In the genomic region with DNA sequence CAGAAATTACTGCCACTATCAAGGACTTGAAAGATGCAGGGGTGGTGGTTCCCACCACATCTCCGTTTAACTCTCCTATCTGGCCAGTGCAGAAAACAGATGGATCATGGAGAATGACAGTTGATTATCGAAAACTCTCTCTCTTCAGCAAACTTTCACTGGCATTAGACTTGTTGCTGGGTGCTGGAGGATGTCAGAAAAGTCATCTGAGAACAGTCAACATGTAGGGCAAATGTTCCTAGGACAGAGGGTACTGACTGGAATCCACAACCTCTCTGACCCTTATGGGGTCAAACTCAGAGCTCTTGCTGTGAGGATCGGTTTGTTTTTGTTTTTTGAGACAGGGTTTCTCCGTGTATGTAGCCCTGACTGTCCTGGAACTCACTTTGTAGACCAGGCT, we compare ENCODE assay signal across 8 mouse cellular contexts. TPM values are rescaled to one million over a fixed set of nuclear protein-coding genes. Genes with fewer than 3 reads are reported as not detected.
A peak's percentile ranks its signal among the peaks of the same experiment; 100 is the strongest.
DNase-seq lines count a peak whose midpoint lies in the region; ATAC-seq and TF ChIP-seq lines count a peak whose summit lies in the region.
"Not testable (repeated sequence)": the region's sequence is repeated elsewhere in the genome, so short reads cannot be mapped to it uniquely, and the experiment has no call there.

No protein-coding gene starts in this region.

- H3K9ac ChIP-seq in heart, embryonic 11.5 days (ENCODE audit: low read depth, low read length): peak overlapping the region; percentile 94; the same call in 1 of the 2 replicates
- H3K9ac ChIP-seq in hindbrain, embryonic 16.5 days (ENCODE audit: low read depth, low read length): peak overlapping the region; percentile 71; the same call in 1 of the 2 replicates
- peak overlapping the region; percentile 85 for H3K9ac ChIP-seq in liver, embryonic 16.5 days (ENCODE audit: low read depth, low read length)
- H3K9ac ChIP-seq in midbrain, embryonic 14.5 days (replicated peaks; ENCODE audit: low read length): peak overlapping the region; percentile 98
- H3K9ac ChIP-seq in stomach, embryonic 14.5 days (replicated peaks; ENCODE audit: low read depth, low read length): not testable (repeated sequence)

- intact Hi-C loops in left cerebral cortex, adult 2 months (cut with DNase I): not testable (repeated sequence)

- H3K27me3 ChIP-seq in erythroblast, embryonic 14.5 days (ENCODE audit: control insufficient read depth); heart, embryonic 11.5 days (ENCODE audit: control insufficient read depth, insufficient read depth, low read length); hindbrain, embryonic 16.5 days (replicated peaks; ENCODE audit: control insufficient read depth, insufficient read depth, low read length); liver, embryonic 16.5 days (ENCODE audit: control insufficient read depth, insufficient read depth, low read depth, low read length); midbrain, embryonic 14.5 days (ENCODE audit: control insufficient read depth, insufficient read depth, low read length); stomach, embryonic 14.5 days (ENCODE audit: control insufficient read depth, insufficient read depth, low read length): not testable (repeated sequence)

- H3K4me3 ChIP-seq in bone marrow macrophage, adult 2 months (ENCODE audit: insufficient read depth, low read length): peak overlapping the region; percentile 93
- peak overlapping the region; percentile 98 for H3K4me3 ChIP-seq in erythroblast, embryonic 14.5 days (replicated peaks)
- peak overlapping the region; percentile 76 for H3K4me3 ChIP-seq in heart, embryonic 11.5 days (ENCODE audit: low read depth, low read length)
- peak overlapping the region; percentile 96; the same call in 1 of the 2 replicates for H3K4me3 ChIP-seq in hindbrain, embryonic 16.5 days (ENCODE audit: low read length)
- not testable (repeated sequence) for H3K4me3 ChIP-seq in left cerebral cortex, adult 2 months
- peak overlapping the region; percentile 84 for H3K4me3 ChIP-seq in liver, embryonic 16.5 days (ENCODE audit: low read depth, low read length)
- peak overlapping the region; percentile 96 for H3K4me3 ChIP-seq in midbrain, embryonic 14.5 days (replicated peaks; ENCODE audit: low read depth, low read length)
- H3K4me3 ChIP-seq in stomach, embryonic 14.5 days (ENCODE audit: low read depth, low read length): peak overlapping the region; percentile 70

- DNase-seq in left cerebral cortex, adult 2 months (ENCODE audit: extremely low spot score in 1 of 2, low spot score in 2 of 2); midbrain, embryonic 14.5 days: not testable (repeated sequence)

- not testable (repeated sequence) for TF ChIP-seq POLR2A in bone marrow macrophage, adult 2 months (IDR thresholded peaks at IDR 0.05; ENCODE audit: borderline replicate concordance, low read depth, low read length)

- not testable (repeated sequence) for ATAC-seq in heart, embryonic 11.5 days (replicated peaks; ENCODE audit: insufficient number of reproducible peaks, low FRiP score, low TSS enrichment); hindbrain, embryonic 16.5 days; liver, embryonic 16.5 days (ENCODE audit: low read depth); midbrain, embryonic 14.5 days (ENCODE audit: low FRiP score, low TSS enrichment); stomach, embryonic 14.5 days (ENCODE audit: insufficient number of reproducible peaks, insufficient read depth, low FRiP score, low read depth)

- not testable (repeated sequence) for TF ChIP-seq CTCF in bone marrow macrophage, adult 2 months (IDR thresholded peaks at IDR 0.05; ENCODE audit: low read depth, low read length); left cerebral cortex, adult 2 months (IDR thresholded peaks at IDR 0.05)

- H3K9me3 ChIP-seq in erythroblast, embryonic 14.5 days (ENCODE audit: control insufficient read depth, low read length); heart, embryonic 11.5 days (replicated peaks; ENCODE audit: control insufficient read depth, low read length); hindbrain, embryonic 16.5 days (ENCODE audit: control insufficient read depth, low read length); liver, embryonic 16.5 days (replicated peaks; ENCODE audit: control insufficient read depth, low read length); midbrain, embryonic 14.5 days (ENCODE audit: control insufficient read depth, low read length); stomach, embryonic 14.5 days (ENCODE audit: control insufficient read depth, low read depth, low read length): not testable (repeated sequence)

- H3K4me2 ChIP-seq in heart, embryonic 11.5 days: peak overlapping the region; percentile 74
- H3K4me2 ChIP-seq in hindbrain, embryonic 16.5 days (ENCODE audit: low read length): peak overlapping the region; percentile 58
- peak overlapping the region; percentile 73 for H3K4me2 ChIP-seq in liver, embryonic 16.5 days (ENCODE audit: low read depth, low read length)
- H3K4me2 ChIP-seq in midbrain, embryonic 14.5 days (ENCODE audit: low read length): peak overlapping the region; percentile 63
- H3K4me2 ChIP-seq in stomach, embryonic 14.5 days (replicated peaks; ENCODE audit: low read depth, low read length): peak overlapping the region; percentile 64

- H3K36me3 ChIP-seq in erythroblast, embryonic 14.5 days (ENCODE audit: control insufficient read depth): peaks cover 39% of the 10 kb centered on the region
- H3K36me3 ChIP-seq in heart, embryonic 11.5 days (ENCODE audit: control insufficient read depth, insufficient read depth, low read length); hindbrain, embryonic 16.5 days (ENCODE audit: control insufficient read depth, insufficient read depth, low read length); liver, embryonic 16.5 days (ENCODE audit: control insufficient read depth, insufficient read depth); midbrain, embryonic 14.5 days (ENCODE audit: control insufficient read depth, insufficient read depth, low read length); stomach, embryonic 14.5 days (ENCODE audit: control insufficient read depth, insufficient read depth, low read length): not testable (repeated sequence)

- not testable (repeated sequence) for H3K4me1 ChIP-seq in bone marrow macrophage, adult 2 months (ENCODE audit: control insufficient read depth, insufficient read depth, low read length); heart, embryonic 11.5 days (ENCODE audit: control insufficient read depth, insufficient read depth, low read length)
- H3K4me1 ChIP-seq in erythroblast, embryonic 14.5 days (ENCODE audit: control insufficient read depth): peaks cover 66% of the 10 kb centered on the region
- H3K4me1 ChIP-seq in hindbrain, embryonic 16.5 days (ENCODE audit: control insufficient read depth, insufficient read depth, low read depth, low read length): peaks cover 12% of the 10 kb centered on the region
- H3K4me1 ChIP-seq in liver, embryonic 16.5 days (ENCODE audit: control insufficient read depth, low read depth, low read length): peaks cover 43% of the 10 kb centered on the region
- peaks cover 16% of the 10 kb centered on the region for H3K4me1 ChIP-seq in midbrain, embryonic 14.5 days (ENCODE audit: control insufficient read depth, insufficient read depth, low read length)
- H3K4me1 ChIP-seq in stomach, embryonic 14.5 days (ENCODE audit: control insufficient read depth, insufficient read depth, low read length): peaks cover 10% of the 10 kb centered on the region; the same call in 1 of the 2 replicates

- H3K27ac ChIP-seq in bone marrow macrophage, adult 2 months (ENCODE audit: insufficient read depth, low read depth, low read length): peak overlapping the region; percentile 73; the same call in 1 of the 2 replicates
- peak overlapping the region; percentile 88 for H3K27ac ChIP-seq in heart, embryonic 11.5 days (ENCODE audit: low read depth, low read length)
- peak overlapping the region; percentile 79 for H3K27ac ChIP-seq in hindbrain, embryonic 16.5 days (ENCODE audit: low read depth, low read length)
- H3K27ac ChIP-seq in left cerebral cortex, adult 2 months: peak overlapping the region; percentile 98; the same call in 1 of the 2 replicates
- peak overlapping the region; percentile 100 for H3K27ac ChIP-seq in liver, embryonic 16.5 days (ENCODE audit: low read length)
- H3K27ac ChIP-seq in midbrain, embryonic 14.5 days (replicated peaks; ENCODE audit: low read depth, low read length): peak overlapping the region; percentile 96
- H3K27ac ChIP-seq in stomach, embryonic 14.5 days (ENCODE audit: low read length): peak overlapping the region; percentile 66; the same call in 1 of the 2 replicates

- 46% methylated on average over 4 of the region's 4 CpGs for WGBS in heart, embryonic 11.5 days (ENCODE audit: insufficient replicate concordance)
- 68% methylated on average over 4 of the region's 4 CpGs for WGBS in hindbrain, embryonic 16.5 days
- WGBS in liver, embryonic 16.5 days (ENCODE audit: insufficient replicate concordance): 13% methylated on average over 3 of the region's 4 CpGs
- 51% methylated on average over 4 of the region's 4 CpGs for WGBS in midbrain, embryonic 14.5 days
- WGBS in stomach, embryonic 14.5 days: 30% methylated on average over 3 of the region's 4 CpGs

RNA-seq across cellular contexts. Expression of gene Add1, which starts 0.9 kb away (rescaled TPM):
- polyA plus RNA-seq in bone marrow macrophage, adult 2 months (2012; ENCODE audit: insufficient read depth, insufficient read length, missing spikeins): 120 and 122 TPM in 2 replicates
- 106 and 113 TPM in 2 replicates for polyA plus RNA-seq in erythroblast, embryonic 14.5 days (2012)
- 166 and 173 TPM in 2 replicates for polyA plus RNA-seq in heart, embryonic 11.5 days (2014; fragmentation: Nextera tagmentation; extraction: Ambion mirVana)
- 224 and 241 TPM in 2 replicates for polyA plus RNA-seq in hindbrain, embryonic 16.5 days (2015; fragmentation: Nextera tagmentation; extraction: Ambion mirVana)
- 100 to 1,000 TPM; 409 to 413 TPM for total RNA-seq in left cerebral cortex, adult 2 months (2021)
- polyA plus RNA-seq in liver, embryonic 16.5 days (2015; fragmentation: Nextera tagmentation; extraction: Ambion mirVana): 122 and 133 TPM in 2 replicates
- polyA plus RNA-seq in midbrain, embryonic 14.5 days (2014; fragmentation: Nextera tagmentation; extraction: Ambion mirVana): 204 and 221 TPM in 2 replicates
- polyA plus RNA-seq in stomach, embryonic 14.5 days (2014; fragmentation: Nextera tagmentation; extraction: Ambion mirVana): 193 and 196 TPM in 2 replicates

RNA-seq across cellular contexts. Expression of gene Sh3bp2, which starts 46.9 kb away (rescaled TPM):
- polyA plus RNA-seq in bone marrow macrophage, adult 2 months (2012; ENCODE audit: insufficient read depth, insufficient read length, missing spikeins): 129 and 132 TPM in 2 replicates
- 0.26 and 0.44 TPM in 2 replicates for polyA plus RNA-seq in erythroblast, embryonic 14.5 days (2012)
- polyA plus RNA-seq in heart, embryonic 11.5 days (2014; fragmentation: Nextera tagmentation; extraction: Ambion mirVana): 4.2 and 5.2 TPM in 2 replicates
- 17.1 and 25.5 TPM in 2 replicates for polyA plus RNA-seq in hindbrain, embryonic 16.5 days (2015; fragmentation: Nextera tagmentation; extraction: Ambion mirVana)
- total RNA-seq in left cerebral cortex, adult 2 months (2021): 1 to 10 TPM; 3.4 to 3.9 TPM
- polyA plus RNA-seq in liver, embryonic 16.5 days (2015; fragmentation: Nextera tagmentation; extraction: Ambion mirVana): 6.5 and 6.8 TPM in 2 replicates
- polyA plus RNA-seq in midbrain, embryonic 14.5 days (2014; fragmentation: Nextera tagmentation; extraction: Ambion mirVana): 21.7 and 30.6 TPM in 2 replicates
- 8.5 and 9.4 TPM in 2 replicates for polyA plus RNA-seq in stomach, embryonic 14.5 days (2014; fragmentation: Nextera tagmentation; extraction: Ambion mirVana)

RNA-seq across cellular contexts. Expression of gene Tnip2, which starts 58.8 kb away (rescaled TPM):
- 34.2 and 43.9 TPM in 2 replicates for polyA plus RNA-seq in bone marrow macrophage, adult 2 months (2012; ENCODE audit: insufficient read depth, insufficient read length, missing spikeins)
- 0.11 TPM in 1 of 2 replicates, not detected in the other for polyA plus RNA-seq in erythroblast, embryonic 14.5 days (2012)
- polyA plus RNA-seq in heart, embryonic 11.5 days (2014; fragmentation: Nextera tagmentation; extraction: Ambion mirVana): 12.7 and 14.2 TPM in 2 replicates
- 15.1 and 15.4 TPM in 2 replicates for polyA plus RNA-seq in hindbrain, embryonic 16.5 days (2015; fragmentation: Nextera tagmentation; extraction: Ambion mirVana)
- total RNA-seq in left cerebral cortex, adult 2 months (2021): 10 to 100 TPM; 20.2 to 21.8 TPM
- polyA plus RNA-seq in liver, embryonic 16.5 days (2015; fragmentation: Nextera tagmentation; extraction: Ambion mirVana): 6.2 and 6.3 TPM in 2 replicates
- polyA plus RNA-seq in midbrain, embryonic 14.5 days (2014; fragmentation: Nextera tagmentation; extraction: Ambion mirVana): 5.9 and 6.2 TPM in 2 replicates
- 21.2 and 23.8 TPM in 2 replicates for polyA plus RNA-seq in stomach, embryonic 14.5 days (2014; fragmentation: Nextera tagmentation; extraction: Ambion mirVana)
